Mouse (Mus musculus) embryo, embryonic 10.5 days (tissue): Measurements from ENCODE around the gene Prrt1.
A peak's percentile ranks its signal among the peaks of the same experiment; 100 is the strongest.

Experiments
- DNase-seq: peaks from one replicate; pipeline ENCODE4 v3.0.0-alpha.2; 2015; ENCODE audit warnings: low spot score

The Prrt1 gene

DNA sequence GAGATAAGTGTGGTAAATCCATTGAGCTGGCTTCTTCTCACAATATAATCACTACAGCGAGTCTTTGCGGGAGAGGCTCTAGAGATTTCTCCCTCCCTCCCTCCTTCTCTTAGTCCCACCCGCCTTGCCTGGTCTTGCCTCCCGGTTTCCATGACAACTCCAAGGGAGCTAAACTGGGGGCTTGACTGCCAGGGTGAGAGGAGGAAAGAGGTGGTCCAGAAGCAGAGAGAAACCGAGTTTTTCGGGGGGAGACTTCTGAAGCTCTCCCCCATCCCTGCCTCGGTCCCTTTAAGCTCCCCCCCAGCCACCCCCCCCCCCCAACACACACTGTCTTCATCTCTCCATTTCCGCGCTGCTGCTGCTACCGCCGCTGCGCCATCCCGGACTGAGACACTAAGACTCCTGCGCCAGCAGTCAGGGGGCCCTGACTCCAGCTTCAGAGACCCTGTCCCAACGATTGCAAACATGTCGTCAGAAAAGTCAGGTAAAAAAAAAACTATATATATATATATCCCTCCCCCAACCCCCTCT lies at the start of gene Prrt1:
TSS of gene Prrt1 (plus strand) at position 313 of the 531 bp plus-strand sequence.
- DNase-seq, result peak; percentile 74

- no peak for DNase-seq
Measured at GRCm38 (mm10) chr17:34582528-34582927, 46.8 kb upstream of the Prrt1 start.

DNA sequence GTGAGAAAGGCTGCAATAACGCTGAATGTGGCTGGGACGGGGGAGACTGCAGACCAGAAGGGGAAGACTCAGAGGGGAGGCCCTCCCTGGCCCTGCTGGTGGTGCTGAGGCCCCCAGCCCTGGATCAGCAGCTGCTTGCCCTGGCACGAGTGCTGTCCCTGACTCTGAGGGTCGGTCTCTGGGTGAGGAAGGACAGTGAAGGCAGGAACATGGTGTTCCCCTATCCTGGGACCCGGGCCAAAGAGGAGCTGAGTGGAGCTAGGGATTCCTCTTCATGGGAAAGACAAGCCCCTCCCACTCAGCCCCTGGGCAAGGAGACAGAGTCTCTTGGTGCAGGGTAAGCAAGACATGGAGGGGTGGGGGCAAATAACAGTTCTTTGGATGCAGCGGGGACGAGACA lies 45.9 kb upstream of the Prrt1 start:
- no peak for DNase-seq

DNA sequence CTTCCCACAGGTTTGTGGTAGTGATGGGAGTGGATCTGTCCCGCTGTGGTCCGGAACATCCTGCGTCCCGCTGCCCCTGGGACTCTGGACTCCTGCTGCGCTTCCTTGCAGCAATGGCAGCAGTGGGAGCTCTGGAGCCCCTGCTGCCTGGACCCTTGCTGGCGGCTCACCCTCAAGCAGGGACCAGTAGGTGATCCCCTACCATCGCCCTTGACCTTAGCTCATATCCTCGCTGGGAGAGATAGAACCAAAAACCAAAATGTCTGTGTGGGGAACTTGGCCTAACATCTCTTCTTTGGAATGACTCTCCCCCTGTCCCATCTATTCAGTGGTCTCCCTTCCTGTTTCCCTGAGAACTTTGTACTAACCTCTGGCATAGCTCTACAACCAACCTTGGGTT lies 45.5 kb upstream of the Prrt1 start:
- no peak for DNase-seq

DNA sequence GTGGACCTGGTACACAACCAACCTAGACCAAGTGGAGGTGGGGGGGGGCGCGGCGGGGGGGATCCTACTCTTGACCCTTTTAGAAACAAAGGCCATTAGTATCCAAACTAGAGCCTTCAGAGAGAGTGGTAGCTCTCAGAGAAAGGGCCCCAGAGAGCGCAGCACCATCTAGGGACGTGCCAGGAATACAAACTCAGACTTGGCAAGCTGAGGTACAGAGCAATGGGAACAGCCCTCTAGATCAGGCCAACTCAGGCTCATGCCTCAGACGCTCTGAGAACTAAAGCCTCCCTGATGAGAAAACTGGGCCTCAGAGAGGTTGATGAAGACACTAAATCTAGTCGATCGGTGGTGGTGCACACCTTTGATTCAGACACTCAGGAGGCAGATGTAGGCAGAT lies 44.2 kb upstream of the Prrt1 start:
- DNase-seq, result no peak

GRCm38 (mm10) chr17:34585877-34586771 lies 43.2 kb upstream of the Prrt1 start:
- peak; percentile 76 for DNase-seq

- peak; percentile 96 for DNase-seq
Measured at GRCm38 (mm10) chr17:34586796-34587422, 42.4 kb upstream of the Prrt1 start.

DNA sequence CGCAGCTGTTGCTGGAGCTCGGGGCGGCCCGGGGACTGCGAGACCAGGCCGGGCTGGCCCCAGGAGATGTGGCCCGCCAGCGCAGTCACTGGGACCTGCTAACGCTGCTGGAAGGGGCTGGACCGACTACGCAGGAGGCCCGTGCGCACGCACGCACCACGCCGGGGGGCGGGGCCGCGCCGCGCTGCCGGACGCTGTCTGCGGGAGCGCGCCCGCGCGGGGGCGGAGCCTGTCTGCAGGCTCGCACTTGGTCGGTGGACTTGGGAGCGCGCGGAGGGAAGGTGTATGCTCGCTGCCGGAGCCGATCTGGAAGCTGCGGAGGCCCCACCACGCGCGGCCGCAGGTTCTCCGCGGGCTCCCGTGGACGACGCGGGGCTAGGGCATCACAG lies 41.9 kb upstream of the Prrt1 start:
- DNase-seq, result peak; percentile 94

DNA sequence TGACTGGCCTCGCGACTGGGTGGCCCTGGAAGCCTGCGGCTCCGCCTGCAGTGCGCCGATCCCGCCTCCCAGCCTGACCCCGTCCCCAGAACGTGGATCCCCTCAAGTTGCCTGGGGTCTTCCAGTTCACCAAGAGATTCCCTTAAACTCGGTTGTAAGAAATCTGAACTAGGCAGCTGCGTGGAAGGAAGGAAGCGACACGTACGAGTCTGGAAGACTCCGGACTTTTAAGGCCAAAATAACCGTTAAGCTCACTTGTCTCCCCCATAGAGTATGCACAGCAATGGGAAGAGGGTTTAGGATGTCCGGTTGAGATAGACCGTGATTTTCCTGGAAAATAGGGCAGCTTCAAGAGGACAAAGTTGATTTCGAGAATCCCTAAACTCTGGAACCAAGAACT lies 41.5 kb upstream of the Prrt1 start:
- no peak for DNase-seq

- no peak for DNase-seq
Measured at GRCm38 (mm10) chr17:34588767-34589166, 40.6 kb upstream of the Prrt1 start.

DNA sequence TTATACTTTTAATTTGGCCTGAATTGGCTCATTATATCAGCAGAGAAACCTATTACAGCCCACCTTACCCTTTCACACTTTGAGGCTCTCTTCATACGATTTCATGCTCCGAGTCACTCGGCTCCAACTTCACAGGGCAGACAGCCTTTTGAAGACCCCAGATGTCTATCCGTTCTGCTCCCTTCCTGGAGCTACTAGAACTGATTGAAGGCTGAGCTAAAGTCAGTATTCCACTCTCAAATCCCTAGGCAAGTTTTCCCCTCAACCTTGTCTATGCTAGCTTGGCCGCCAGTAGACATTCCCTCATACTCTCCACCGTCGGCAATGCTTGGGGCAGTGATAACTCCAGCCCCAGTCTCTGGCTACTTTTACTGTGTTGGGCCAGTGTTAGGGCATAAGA lies 40.1 kb upstream of the Prrt1 start:
- DNase-seq, result no peak

DNA sequence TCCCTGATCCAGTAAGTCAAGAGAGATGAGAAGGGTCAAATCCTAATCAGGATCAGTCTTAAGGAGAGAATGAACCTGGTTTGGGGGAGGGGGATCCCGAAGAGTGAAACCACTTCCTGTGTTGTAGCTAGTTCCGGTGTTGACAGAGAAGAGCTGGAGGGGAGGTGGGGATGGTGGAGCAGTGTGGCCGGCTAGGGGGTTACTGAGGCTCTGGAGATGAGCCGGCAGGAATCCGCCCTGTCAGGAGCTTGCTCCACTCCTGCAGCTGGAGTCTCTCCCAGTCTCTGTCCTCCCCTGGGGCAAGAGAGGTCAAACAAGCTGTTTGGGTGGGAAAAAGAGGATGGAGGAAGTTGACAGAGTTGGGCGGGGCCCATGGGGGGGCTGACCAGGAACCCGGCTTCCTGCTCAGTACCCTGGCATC lies 39.6 kb upstream of the Prrt1 start, which contains the start of gene Gpsm3:
TSS of gene Gpsm3 (plus strand) at position 126 of the 421 bp plus-strand sequence.
- DNase-seq, result peak; percentile 52

- DNase-seq, result no peak
Measured at GRCm38 (mm10) chr17:34590154-34590987, 39.0 kb upstream of the Prrt1 start.

DNA sequence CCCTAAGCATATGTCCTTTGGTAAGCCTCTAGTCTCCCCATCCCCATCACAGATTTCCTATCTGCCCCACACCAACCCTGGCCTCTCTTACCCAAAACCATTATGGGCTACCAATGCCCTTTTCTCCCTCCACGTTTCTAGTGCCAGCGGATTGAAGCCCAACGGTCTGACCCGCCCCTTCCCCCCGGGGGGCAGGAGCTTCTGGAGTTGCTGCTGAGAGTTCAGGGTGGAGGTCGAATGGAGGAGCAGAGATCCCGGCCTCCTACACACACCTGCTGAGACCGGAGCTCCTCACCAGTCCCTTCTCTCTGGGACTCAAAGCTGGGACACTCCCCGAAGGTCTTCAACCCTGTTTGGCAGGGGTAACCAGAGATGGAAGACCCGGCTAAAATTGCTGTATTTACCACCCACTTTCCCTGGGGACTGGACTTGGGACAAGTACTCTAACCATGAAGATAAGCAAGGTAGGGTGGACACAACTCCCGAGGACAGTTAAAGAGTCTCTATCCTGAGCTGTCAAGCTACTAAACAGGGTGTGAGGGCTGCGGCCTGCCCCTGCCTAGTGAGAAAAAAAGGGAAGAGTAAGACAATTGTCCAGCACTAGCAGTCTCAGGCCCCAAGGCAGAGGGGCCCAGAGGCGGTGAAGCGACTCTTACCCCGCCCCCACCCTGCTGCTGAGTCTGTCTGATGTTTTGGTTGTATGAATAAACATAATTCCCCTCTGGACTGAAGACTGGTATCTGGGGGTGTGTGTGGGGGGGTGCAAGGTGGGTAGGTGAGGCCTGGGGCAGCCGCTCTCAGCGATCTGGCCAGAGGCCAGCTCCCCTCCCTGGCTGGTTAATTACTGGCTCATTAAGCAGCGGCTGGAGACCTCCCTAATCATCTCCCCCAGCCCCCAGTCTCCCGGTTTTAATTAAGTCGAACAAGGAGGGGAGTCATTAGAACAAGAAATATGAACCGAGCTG lies 38.0 kb upstream of the Prrt1 start, which contains the start of gene Pbx2:
TSS of gene Pbx2 (plus strand) at position 238 of the 965 bp plus-strand sequence.
- DNase-seq, result peak; percentile 81

DNA sequence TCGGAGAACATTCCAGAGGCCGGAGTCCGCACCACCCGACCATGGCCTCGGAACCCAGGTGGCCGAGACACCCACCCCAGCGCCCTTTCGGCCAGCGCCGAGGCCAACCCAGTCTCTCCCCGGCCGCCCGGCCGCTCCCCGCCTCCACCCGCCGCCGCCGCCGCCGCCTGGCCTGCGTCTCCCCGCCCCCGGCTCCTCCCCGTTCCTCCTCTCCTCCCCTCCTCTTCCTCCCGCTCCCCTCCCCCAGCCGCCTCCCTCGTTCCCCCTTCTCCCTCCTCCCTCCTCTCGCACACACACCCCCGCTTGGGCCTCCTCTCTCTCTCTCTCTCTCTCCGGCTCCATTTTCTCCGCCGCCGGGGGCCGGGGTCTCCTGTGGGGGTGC lies 37.3 kb upstream of the Prrt1 start:
- peak; percentile 94 for DNase-seq

- DNase-seq, result peak; percentile 74
Measured at GRCm38 (mm10) chr17:34592581-34593549, 36.5 kb upstream of the Prrt1 start.

GRCm38 (mm10) chr17:34593752-34594525 lies 35.4 kb upstream of the Prrt1 start:
- peak; percentile 43 for DNase-seq

DNA sequence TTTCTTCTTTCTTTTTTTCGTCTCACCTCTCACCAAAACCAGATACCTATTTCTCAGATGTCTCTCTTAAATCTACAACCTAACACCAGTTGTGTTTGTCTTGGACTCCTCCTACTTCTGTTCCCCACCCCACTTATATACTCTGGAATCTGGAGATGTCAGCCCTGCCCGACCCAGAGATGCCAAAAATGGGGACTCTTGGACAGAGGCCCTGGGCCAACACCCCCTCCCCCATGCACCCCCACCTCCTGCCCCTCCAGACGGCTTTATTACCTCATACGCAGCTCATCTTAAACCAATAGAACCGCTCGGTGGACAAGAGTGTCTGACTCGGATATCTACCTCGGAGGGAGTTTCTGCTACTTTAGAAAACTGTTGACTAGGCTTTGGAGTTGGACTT lies 33.2 kb upstream of the Prrt1 start:
- no peak for DNase-seq

GRCm38 (mm10) chr17:34597566-34598095 lies 31.7 kb upstream of the Prrt1 start, which contains the start of gene Ager:
Ager (plus strand) TSS chr17:34597862.
- no peak for DNase-seq
